Mouse (Mus musculus) olfactory bulb, adult 2 months (tissue): ENCODE measurements at regions not wholly inside any gene's neighbourhood (a gene's known extent, or its start where the extent isn't known, plus 50 kb on each side); places are given as distances from the start of the nearest gene placed in this dataset.

ENCODE experiments used
- CTCF ChIP-seq: fragments of 200-500 bp; IDR thresholded peaks from 2 replicates; pipeline ENCODE4 v1.5.1; 2012; ENCODE audit warnings: low read depth, mild to moderate bottlenecking, low read length, moderate library complexity; ENCODE audit not compliant: insufficient read depth
- POLR2A ChIP-seq: fragments of 200-500 bp; IDR thresholded peaks from 2 replicates; pipeline ENCODE4 v1.6.1; 2012; ENCODE audit warnings: mild to moderate bottlenecking, low read depth, low read length, moderate library complexity; ENCODE audit not compliant: insufficient read depth

DNA sequence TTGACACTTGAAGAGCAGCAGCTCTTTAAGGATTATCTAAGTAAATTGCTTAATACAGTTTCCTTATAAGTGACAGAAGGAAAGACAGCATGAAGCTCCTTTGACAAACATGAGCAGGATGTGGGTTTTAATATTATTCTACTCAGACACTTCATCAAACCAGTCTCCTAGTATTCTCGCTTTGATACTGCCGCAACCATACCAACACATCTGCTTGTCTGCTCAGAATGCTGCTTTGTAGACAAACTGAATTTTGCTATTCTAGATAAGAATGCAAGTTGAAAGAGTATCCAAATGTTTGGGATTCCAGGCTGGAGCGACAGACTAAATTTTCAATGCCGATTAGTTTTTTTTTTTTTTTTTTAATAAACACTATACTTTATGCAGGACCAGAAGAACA, 105.7 kb upstream of the Robo2 start:
- TF ChIP-seq CTCF: no peak
- no peak for TF ChIP-seq POLR2A
